Mouse (Mus musculus) heart, postnatal 0 days (tissue): ENCODE measurements around the gene Hnf1b.

Experiments used
- CTCF ChIP-seq: IDR thresholded peaks from 2 replicates; pipeline ENCODE4 v1.5.1; 2016; ENCODE audit warnings: antibody characterized with exemption, control low read depth, low read depth
- EP300 ChIP-seq: IDR thresholded peaks from 2 replicates; pipeline ENCODE4 v1.6.1; 2016; ENCODE audit warnings: antibody characterized with exemption, low read depth

GRCm38 (mm10) chr11:83852016-83852355, 2.1 kb downstream of the Hnf1b start:
- TF ChIP-seq EP300 (no peak), CTCF (no peak)
